In genomic region chr4:52459726-52460125, GRCm38 (mm10) we compare ENCODE assay signal across 12 mouse cellular contexts. TPM values are rescaled to one million over a fixed set of nuclear protein-coding genes. Genes with fewer than 3 reads are reported as not detected.
DNase-seq lines count a peak whose midpoint lies in the region; ATAC-seq and TF ChIP-seq lines count a peak whose summit lies in the region.
"Had no signal": no experiment of that assay in that cellular context is flagged by ENCODE, and none has a peak within 500 bp of the region (broad histone marks: within the 10 kb centered on the region; RNA-seq: fewer than 3 reads in every experiment).

No protein-coding gene starts in this region.

- WGBS in liver, embryonic 12.5 days (ENCODE audit: insufficient replicate concordance) = 95% methylated on average over 1 of the region's 1 CpGs

- TF ChIP-seq CTCF in bone marrow macrophage, adult 2 months (IDR thresholded peaks at IDR 0.05; ENCODE audit: low read depth, low read length) = peak; percentile 20; the same call in 1 of the 2 replicates

- TF ChIP-seq POLR2A in bone marrow macrophage, adult 2 months (IDR thresholded peaks at IDR 0.05; ENCODE audit: borderline replicate concordance, low read depth, low read length) = no peak

- no peaks in the 10 kb centered on the region for H3K9me3 ChIP-seq in liver, embryonic 12.5 days (replicated peaks)
- H3K9me3 ChIP-seq: neural tube, embryonic 12.5 days had no signal

- H3K9ac ChIP-seq in liver, embryonic 12.5 days = no peak overlapping the region
- H3K9ac ChIP-seq: limb, embryonic 12.5 days; neural tube, embryonic 12.5 days had no signal

- H3K27me3 ChIP-seq in liver, embryonic 12.5 days (replicated peaks) = no peaks in the 10 kb centered on the region
- H3K27me3 ChIP-seq: limb, embryonic 12.5 days; neural tube, embryonic 12.5 days had no signal

- no peak overlapping the region for H3K4me2 ChIP-seq in liver, embryonic 12.5 days
- H3K4me2 ChIP-seq: limb, embryonic 12.5 days; neural tube, embryonic 12.5 days had no signal

- H3K4me3 ChIP-seq in liver, embryonic 12.5 days = no peak overlapping the region
- no peak overlapping the region for H3K4me3 ChIP-seq in bone marrow macrophage, adult 2 months (ENCODE audit: insufficient read depth, low read length)
- H3K4me3 ChIP-seq: limb, embryonic 12.5 days; neural tube, embryonic 12.5 days had no signal

- no peak for ATAC-seq in liver, embryonic 12.5 days
- ATAC-seq: inflammation-experienced regulatory T-cells, adult 6 months had no signal

- H3K27ac ChIP-seq in liver, embryonic 12.5 days = no peak overlapping the region
- H3K27ac ChIP-seq in bone marrow macrophage, adult 2 months (ENCODE audit: insufficient read depth, low read depth, low read length) = no peak overlapping the region
- H3K27ac ChIP-seq: limb, embryonic 12.5 days; neural tube, embryonic 12.5 days had no signal

- H3K36me3 ChIP-seq in liver, embryonic 12.5 days = peaks cover 90% of the 10 kb centered on the region

- DNase-seq in adrenal gland, postnatal 10 days = peak; percentile 3
- no peak for DNase-seq in adrenal gland, postnatal 36 days
- DNase-seq in liver = peak; percentile 30
- DNase-seq in mesoderm, embryonic 11.5 days (ENCODE audit: low read depth, low spot score) = peak; percentile 6
- DNase-seq in frontal cortex, postnatal 36 days (ENCODE audit: low spot score in 2 of 2) = no peak
- no peak for DNase-seq in layer of hippocampus, adult 11-12 months (ENCODE audit: low spot score)

- no peaks in the 10 kb centered on the region for H3K4me1 ChIP-seq in liver, embryonic 12.5 days
- H3K4me1 ChIP-seq in bone marrow macrophage, adult 2 months (ENCODE audit: control insufficient read depth, insufficient read depth, low read length) = no peaks in the 10 kb centered on the region
- H3K4me1 ChIP-seq: limb, embryonic 12.5 days; neural tube, embryonic 12.5 days had no signal

RNA-seq across cellular contexts. Expression of gene Smc2, which starts 20.7 kb away (rescaled TPM):
- total RNA-seq in adrenal gland, postnatal 10 days (2021) = 10 to 100 TPM; 17.2 to 22.3 TPM
- total RNA-seq in adrenal gland, postnatal 36 days (2021) = 10 to 100 TPM in 1 of 2 experiments, 1 to 10 TPM in 1; 9.5 to 11.1 TPM
- polyA plus RNA-seq in liver, embryonic 12.5 days (2016; fragmentation: Nextera tagmentation; extraction: Ambion mirVana) = 204 and 226 TPM in 2 replicates
- polyA plus RNA-seq in bone marrow macrophage, adult 2 months (2012; ENCODE audit: insufficient read depth, insufficient read length, missing spikeins) = 33.8 and 34.6 TPM in 2 replicates

RNA-seq across cellular contexts. Expression of gene Vma21-ps, which starts 37.3 kb away (rescaled TPM):
- total RNA-seq in adrenal gland, postnatal 10 days (2021) = not detected
- not detected for total RNA-seq in adrenal gland, postnatal 36 days (2021)
- polyA plus RNA-seq in liver, embryonic 12.5 days (2016; fragmentation: Nextera tagmentation; extraction: Ambion mirVana) = not detected in 2 replicates
- polyA plus RNA-seq in bone marrow macrophage, adult 2 months (2012; ENCODE audit: insufficient read depth, insufficient read length, missing spikeins) = not detected in 2 replicates
- total RNA-seq: gastrocnemius, adult 18-20 months had no signal
- polyA plus RNA-seq: inflammation-experienced regulatory T-cells, adult 6 months; limb, embryonic 12.5 days; neural tube, embryonic 12.5 days had no signal

Comparison
In these comparisons a context has a peak if more than half of its experiments do, and no peak if none do; other contexts are left out.
1. DNase-seq: peak in adrenal gland, postnatal 10 days (single experiment), liver (single experiment) and mesoderm, embryonic 11.5 days (single experiment); none in adrenal gland, postnatal 36 days (0 of 2), frontal cortex, postnatal 36 days (0 of 2) and layer of hippocampus, adult 11-12 months (single experiment).